Mouse (Mus musculus) hematopoietic stem cell, adult 5-6 weeks (primary cell): Measurements from ENCODE around the gene Shc2. TPM values are rescaled to one million over a fixed set of nuclear protein-coding genes. Genes with fewer than 3 reads are reported as not detected.
A peak's percentile ranks its signal among the peaks of the same experiment; 100 is the strongest.

Experiments used
- ATAC-seq, 2 experiments: fragments of 125-278 bp in 1 of 2; replicated peaks in 1 of 2; 2 replicates each; pipeline ENCODE4 v1.8.0; 2016 to 2017; ENCODE audit warnings: inconsistent platforms in 2 of 2, mild to moderate bottlenecking in 2 of 2, moderate number of reproducible peaks in 2 of 2, low read depth in 1 of 2, moderate TSS enrichment in 1 of 2; ENCODE audit not compliant: low FRiP score in 2 of 2, poor library complexity in 2 of 2, severe bottlenecking in 2 of 2, insufficient read depth in 1 of 2, low TSS enrichment in 1 of 2
- total RNA-seq: library from RNA; stranded (forward); fragments of 172-1452, 232-1000 nt; gene quantifications from 2 replicates; pipeline ENCODE4 v1.2.3, GENCODE M21; 2017

Shc2 gene
- total RNA-seq, 1 experiment from 2014 or later: not detected

DNA sequence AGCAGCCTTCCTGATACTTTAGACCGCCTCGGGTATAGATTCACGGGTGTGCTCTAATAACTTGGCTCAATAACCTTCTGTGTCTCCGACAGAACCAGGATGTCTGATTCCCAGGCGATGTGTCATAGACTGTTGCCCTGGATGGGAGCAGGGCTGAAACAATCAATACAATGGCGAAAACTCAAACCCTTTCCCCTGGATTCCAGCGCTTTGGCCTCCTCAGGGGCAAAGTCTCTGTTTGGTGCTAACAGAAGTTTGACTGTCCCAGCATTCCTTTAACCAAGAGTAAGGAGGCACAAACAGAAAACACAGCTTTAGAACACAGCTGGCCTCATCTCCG lies 42.2 kb downstream of the Shc2 start:
- ATAC-seq: peak in 1 of 2 experiments; percentile 20; a peak in 1 of 4 replicates

DNA sequence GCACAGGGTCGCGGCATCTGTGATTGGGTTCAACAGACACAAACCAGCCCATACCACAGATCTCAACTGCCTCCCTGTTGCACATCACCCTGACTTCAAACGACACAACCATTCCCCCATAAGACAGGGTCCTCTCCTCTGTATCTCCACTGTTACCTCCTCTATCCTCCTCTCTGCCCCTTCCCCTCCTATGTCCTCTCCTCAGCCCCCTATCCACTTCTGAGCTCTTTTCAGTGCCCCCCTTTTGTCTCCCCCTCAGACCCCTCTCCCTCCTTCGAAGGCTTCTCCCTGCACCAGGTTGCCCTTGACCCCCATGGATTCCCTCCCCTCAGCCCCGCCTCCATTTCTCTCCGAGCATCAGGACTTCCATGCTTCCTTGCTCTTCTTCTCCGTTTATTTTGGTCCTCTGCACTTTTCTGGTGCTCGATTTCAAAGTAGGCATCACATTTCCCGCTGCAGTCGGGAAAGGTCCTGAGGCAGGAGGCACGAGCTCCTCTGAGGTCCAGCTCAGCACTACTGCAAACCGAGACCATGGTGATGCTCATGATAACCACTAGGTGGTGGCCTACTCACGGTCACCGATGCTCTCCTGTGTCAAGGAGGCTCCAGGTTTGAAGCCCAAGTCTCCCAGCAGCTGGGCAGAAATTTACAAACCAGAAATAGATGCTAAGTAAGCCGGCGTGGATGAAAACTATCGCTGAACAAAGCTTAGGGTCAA lies 42.7 kb downstream of the Shc2 start:
- ATAC-seq: peak; percentile 90 to 92

DNA sequence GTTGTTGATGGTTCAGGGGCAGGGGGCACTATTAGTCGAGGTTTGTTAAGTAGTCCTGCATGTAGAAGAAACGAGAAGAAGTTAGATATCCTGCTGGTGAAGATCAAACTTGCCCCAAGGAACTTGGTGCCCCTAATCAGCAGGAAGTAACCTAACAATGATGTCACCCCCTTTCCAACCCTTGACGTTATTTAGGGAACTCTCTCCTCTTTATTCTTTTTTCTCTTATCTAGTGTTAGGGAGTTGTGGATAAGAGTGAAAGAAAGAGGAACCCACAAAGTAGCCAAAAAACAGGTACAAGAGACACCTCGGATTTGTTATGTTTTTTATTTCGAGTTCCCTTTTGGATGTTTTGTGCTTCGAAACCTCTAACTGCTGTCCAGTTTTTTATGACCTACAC lies 43.6 kb downstream of the Shc2 start:
- no peak for ATAC-seq

DNA sequence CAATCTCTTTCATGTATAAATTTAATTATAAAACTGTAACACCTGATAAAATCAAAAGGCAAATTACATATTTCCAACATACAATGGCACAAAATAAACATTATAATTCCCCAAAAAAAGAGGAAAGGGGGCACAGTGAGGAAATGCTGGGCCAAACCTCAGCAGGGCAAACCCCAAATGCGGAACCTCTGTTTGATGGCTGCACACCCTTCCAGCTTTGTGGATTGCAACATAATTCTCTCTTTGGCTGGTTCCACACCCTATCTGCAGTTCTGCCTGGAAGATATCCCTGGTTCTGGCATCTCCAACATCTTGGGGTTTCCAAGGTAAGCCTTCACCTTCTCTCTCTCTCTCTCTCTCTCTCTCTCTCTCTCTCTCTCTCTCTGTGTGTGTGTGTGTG lies 47.0 kb downstream of the Shc2 start:
- ATAC-seq: no peak; a peak in 1 of 4 replicates

DNA sequence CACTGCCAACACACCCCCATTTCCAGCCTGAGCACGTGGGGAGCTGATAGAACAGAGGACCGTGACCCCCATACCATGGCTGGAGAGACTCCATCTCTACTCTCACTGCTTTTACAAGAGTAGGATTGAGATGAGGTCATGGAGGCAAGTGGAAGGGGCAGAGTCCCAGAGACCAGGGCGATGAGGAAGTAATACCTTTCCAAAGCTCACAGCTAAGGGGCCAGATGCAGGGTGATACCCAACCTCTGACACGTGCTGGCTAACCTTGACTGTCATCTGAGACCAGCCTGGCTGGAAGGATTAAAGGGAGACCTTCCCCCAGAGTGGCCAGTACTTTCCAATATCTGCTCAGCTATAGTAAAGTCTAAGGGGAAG lies 50.0 kb downstream of the Shc2 start:
- peak in 1 of 2 experiments; percentile 24; a peak in 1 of 4 replicates for ATAC-seq

DNA sequence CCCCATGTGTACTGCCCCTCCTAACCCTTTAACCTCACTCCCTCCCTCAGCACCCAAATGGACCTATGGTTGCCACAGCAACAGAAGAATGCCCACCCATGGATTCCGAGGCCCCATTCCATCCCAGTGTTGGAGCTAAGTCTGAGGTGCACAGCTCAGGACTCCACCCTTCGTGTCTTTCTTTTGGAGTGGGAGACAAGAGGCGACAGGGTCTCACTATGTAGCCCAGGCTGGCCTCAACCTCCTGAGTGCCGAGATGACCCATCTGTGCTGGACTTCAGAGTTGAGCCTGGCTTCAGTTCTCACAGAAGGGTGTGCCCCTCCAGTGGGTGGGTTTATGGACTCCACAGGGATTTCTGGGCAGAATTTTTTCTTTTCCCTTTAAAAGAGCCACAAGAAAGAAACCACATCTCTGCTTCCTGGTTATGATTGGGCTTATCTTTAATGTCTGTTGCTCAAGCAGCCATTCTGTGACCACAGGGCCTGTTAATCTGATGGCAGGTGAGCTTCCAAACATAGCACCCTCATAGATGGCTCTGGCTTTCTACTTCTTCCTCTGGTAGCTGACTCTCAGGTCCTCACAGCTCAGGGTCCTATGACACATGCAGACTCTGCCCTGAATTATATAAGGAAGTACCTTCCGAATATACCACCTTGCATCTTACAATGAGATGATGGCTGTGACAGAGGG lies 50.5 kb downstream of the Shc2 start, which contains the start of gene Theg:
TSS of gene Theg (minus strand) at position 271 of the 691 bp plus-strand sequence.
- ATAC-seq: 0 out of 4 replicates have a peak, but pooled peaks of 1 of the 2 experiments have one; percentile 24

DNA sequence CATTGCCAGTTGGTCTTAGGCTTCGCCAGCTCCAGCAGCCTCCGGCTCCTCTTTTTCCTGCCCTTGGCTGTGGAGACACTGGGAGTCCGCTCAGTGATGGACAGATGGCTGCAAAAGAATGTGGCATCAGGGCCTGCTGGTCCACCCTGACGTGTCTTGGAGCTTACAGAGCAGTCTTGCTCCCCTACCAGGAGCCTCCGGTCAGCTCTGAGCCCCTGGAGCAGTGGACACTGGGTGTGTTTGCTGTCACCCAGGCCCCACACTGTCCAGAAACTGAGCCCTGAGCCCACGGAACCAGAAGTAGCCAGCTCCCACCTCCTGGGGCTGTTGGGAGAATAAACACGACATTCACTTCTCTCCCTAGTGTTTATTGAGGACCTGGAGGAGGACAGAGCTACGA lies 51.5 kb downstream of the Shc2 start:
- no peak for ATAC-seq

DNA sequence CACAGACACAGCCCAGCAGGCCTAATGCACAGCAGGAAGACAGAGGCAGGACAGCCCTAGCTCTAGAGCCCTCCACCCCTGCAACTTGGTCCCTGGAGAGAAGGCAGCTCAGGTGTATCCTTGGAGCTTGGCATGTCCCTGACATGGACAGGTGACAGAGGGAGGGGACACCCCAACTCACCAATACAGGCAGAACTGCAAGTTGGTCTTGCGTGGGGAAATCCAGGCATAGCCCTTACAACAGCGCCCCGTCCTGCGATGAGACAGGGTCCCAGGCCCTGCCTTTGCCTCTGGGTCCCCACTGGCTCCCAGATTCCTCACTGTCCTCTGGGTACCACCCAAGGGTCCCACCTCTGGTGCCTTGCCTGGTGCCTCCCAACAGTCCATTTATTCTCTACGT lies 52.0 kb downstream of the Shc2 start:
- no peak for ATAC-seq

DNA sequence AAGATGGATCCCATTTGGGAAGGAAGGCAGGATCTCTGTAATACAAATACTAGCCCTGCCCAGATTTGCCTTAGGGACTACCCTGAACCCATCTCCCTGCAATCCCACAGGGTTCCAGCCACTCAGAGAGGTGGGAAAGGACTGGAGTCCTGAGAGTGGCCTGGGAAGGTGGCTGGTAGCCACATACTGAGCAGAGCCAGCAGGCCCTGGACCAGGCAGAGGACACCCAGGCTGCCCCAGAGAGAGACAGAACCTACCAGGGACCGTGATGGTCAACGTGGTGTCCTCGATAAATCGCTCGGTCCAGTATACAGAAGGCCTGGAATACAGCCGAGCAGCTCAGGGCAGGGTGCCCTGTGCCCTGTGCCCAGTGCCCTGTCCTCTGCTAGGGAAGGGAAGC lies 52.6 kb downstream of the Shc2 start:
- no peak for ATAC-seq

DNA sequence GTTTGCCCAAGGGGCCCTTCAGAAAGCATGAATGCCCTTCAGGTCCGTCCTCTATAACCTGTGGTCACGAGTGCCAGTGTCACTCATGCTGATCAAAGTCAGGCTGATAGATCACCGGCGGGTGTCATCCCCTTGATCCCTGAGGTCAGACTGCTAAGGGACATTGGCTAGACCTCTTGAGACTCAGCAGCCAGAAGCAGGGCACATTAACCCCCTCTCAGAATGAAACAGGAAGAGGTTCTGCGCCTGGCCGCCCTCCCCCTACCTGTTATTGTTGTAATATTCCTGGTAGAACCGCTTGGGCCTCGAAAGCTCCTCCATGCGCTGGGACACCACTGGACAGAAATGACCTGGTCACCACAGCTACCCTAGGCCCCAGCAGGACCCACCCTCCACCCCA lies 53.3 kb downstream of the Shc2 start:
- ATAC-seq: no peak

DNA sequence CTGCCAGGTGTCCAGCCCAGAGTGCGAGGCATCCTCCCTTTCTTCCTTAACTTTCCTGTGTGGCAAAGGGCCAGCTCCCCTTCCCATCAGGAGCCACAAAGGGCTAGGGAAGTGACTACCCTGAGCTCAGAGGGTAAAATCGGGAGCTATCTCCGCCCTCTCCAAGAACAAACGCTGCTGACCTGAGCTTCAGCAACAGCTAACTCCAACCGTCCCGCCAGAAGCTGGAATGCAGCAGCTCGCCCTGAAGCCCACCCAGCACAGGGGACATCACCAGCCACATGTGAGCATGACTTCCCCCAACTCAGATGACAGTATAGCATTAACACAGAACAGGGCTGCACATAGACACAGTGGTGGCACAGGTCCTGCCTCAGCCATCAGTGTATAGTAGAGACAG lies 53.7 kb downstream of the Shc2 start:
- no peak for ATAC-seq

DNA sequence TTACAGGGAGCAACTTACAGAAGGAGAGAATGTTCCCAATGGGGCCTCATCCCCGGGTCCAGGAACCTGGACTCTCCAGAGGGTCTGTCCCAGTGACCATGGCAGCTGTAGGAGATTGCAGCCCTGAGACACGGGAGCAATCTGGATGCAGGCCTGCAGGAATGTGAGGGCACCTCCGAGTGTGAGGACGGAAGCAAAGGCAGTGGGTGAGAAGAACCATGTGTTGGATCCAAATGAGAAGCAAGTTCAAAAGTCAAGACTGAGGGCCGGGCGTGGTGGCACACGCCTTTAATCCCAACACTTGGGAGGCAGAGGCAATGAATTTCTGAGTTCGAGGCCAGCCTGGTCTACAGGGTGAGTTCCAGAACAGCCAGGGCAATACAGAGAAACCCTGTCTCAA lies 56.2 kb downstream of the Shc2 start:
- no peak for ATAC-seq

DNA sequence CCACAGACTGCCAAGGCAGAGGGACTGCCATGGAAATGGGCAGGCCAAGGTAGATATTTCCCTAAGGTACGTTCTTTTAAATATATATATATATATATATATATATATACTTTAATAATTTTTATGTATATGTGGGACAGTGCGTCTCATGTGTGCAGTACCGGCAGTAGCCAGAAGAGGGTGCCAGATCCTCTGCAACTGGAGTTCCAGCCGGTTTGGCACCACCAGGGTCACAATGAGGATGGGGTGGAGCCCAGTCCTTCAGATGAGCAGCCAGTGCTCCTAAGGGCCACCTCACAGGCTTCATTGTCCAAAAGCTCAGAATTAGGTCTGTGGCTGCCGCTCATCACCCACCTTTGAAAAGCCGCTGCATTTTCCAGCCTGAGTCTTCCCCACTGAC lies 56.9 kb downstream of the Shc2 start:
- ATAC-seq: no peak

DNA sequence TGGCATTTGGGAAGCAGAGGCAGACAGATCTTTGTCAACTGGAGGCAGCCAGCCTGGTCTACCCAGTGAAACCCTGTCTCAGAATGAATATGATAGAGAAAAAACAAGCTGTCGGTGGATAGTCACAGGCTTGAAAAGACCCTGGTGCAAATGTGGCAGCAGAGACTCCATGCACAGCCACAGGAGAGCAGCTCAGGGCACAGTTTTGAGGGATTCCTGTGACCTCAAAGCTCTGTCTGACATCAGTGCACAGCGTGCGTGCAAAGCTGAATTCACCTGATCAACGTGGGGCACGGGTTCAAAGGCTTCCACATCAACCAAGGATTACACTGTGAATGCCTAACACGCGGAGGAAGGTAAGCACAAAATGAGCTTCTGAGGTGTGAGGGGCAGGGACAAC lies 57.4 kb downstream of the Shc2 start:
- no peak for ATAC-seq

DNA sequence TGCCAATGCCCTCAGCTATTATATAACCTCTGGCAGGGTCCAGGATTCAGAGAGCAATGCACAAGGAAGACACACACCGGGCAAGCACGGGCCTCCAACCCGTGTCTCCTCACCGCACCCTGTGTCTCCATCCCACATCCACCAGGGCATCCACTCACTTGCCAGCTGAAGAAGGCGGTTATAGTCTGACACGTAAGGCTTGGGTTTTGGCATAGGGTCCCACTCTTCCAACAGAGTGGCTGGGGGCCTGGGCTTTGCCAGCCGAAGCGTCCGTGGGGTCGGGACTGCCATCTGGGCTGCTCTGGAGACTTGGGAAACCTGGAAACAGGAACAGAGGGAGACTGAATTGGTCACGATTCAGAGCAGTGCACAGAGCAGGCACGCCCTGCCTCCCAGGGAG lies 57.9 kb downstream of the Shc2 start:
- ATAC-seq: no peak

DNA sequence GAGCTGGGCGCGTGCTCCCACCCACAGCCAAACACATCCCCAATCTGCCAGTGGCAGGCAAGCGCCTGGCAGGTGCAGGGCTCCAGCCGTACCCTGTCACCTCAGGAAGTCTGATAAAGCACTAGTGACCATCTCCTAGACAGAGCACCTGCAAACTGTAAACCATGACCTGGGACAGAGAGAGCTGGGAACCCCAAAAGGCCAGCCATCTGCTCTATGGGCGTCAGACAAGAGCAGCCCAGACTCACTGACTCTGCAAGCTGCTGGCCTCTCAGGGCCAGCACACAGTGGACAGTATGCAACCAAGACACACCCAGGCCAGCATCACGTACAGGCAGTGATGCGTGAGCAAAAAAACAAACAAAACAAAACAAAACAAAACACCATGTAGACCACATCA lies 58.8 kb downstream of the Shc2 start:
- no peak for ATAC-seq

DNA sequence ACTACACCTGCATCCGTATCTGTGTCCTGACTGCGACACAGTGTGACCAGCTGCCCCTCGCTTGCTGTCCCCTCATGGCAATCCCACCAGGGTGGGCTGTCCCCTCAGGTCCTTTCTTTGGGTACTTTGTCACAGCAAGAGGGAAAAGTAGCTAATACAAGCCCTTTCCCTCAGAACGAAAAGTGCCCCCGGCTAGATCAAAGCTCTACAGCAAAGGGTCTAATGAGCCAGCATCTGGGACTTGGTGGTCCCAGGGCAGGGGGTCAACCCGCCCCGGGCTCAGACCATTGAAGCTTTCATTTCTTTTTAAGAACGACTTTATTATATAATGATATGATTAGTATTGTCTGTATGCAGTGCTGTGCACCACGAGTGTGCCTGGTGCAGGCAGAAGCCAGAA lies 59.4 kb downstream of the Shc2 start:
- ATAC-seq: no peak

DNA sequence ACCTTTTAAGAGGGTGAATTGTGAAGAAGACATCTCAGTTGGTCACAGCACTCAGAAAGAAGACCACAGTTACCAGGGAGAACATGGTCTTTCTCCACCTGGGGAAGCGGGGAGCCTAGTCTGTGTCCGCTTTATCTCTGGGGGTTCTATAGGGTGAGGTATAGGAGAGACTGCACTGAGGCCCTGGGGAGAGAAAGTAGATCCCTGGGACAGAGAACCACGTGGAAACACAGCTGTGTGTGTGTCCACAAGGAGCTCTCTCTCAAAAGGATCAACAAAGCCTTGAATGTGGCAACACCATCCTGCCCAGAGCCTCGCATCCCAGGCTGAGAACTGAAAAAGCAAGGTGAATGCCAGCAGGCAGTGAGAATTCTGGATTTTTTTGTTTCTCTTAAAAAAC lies 60.3 kb downstream of the Shc2 start:
- no peak for ATAC-seq

DNA sequence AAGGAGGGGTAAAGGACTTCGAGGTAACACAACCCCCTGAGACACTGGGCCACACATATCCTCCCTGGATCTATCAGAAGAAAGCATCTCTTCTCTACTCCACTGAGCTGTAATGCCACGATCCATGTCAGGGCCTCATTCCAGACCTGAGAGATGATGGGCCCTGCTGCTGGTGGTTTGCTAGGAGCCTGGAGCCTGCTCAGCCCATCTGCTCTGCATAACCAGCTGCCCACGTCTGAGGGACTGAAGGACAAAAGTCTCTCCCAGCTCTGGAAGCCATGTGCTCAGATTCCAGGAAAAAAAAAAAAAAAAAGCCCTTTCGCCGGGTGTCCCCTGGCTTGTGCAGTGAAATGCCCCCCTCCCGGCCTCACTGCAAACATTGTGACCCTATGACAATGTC lies 62.0 kb downstream of the Shc2 start:
- no peak for ATAC-seq
